Mouse (Mus musculus) layer of hippocampus, adult 11-12 months (tissue): ENCODE data around the gene Cbx1.
"Not testable (repeated sequence)": the region's sequence is repeated elsewhere in the genome, so short reads cannot be mapped to it uniquely, and the experiment has no call there.

Source experiments
- DNase-seq: peaks from one replicate; pipeline ENCODE4 v3.0.0; 2022; ENCODE audit warnings: low spot score

Cbx1 gene

GRCm38 (mm10) chr11:96775665-96776064 is 13.3 kb upstream of the Cbx1 start:
- no peak for DNase-seq

GRCm38 (mm10) chr11:96776068-96776467 is 12.9 kb upstream of the Cbx1 start:
- DNase-seq: no peak

- peak; percentile 99 for DNase-seq
Measured at GRCm38 (mm10) chr11:96776968-96777962, 11.7 kb upstream of the Cbx1 start, which contains the start of gene Snx11. Gene Snx11, minus strand, starts transcription at chr11:96777559.

GRCm38 (mm10) chr11:96778061-96778627 is 10.8 kb upstream of the Cbx1 start:
- not testable (repeated sequence) for DNase-seq

GRCm38 (mm10) chr11:96780306-96780705 is 8.6 kb upstream of the Cbx1 start:
- no peak for DNase-seq

- no peak for DNase-seq
Measured at GRCm38 (mm10) chr11:96781425-96781824, 7.5 kb upstream of the Cbx1 start.

GRCm38 (mm10) chr11:96784847-96785246 is 4.1 kb upstream of the Cbx1 start:
- DNase-seq: peak; percentile 72

- no peak for DNase-seq
Measured at GRCm38 (mm10) chr11:96786731-96787450, 2.0 kb upstream of the Cbx1 start.

- no peak for DNase-seq
Measured at GRCm38 (mm10) chr11:96789990-96790389, 1.1 kb downstream of the Cbx1 start.

- DNase-seq: no peak
Measured at GRCm38 (mm10) chr11:96790681-96791080, 1.8 kb downstream of the Cbx1 start.

GRCm38 (mm10) chr11:96795491-96795890 is 6.6 kb downstream of the Cbx1 start:
- DNase-seq: no peak

GRCm38 (mm10) chr11:96796081-96796480 is 7.2 kb downstream of the Cbx1 start:
- DNase-seq: no peak

GRCm38 (mm10) chr11:96796586-96796985 is 7.7 kb downstream of the Cbx1 start:
- no peak for DNase-seq

- no peak for DNase-seq
Measured at GRCm38 (mm10) chr11:96799511-96799910, 10.6 kb downstream of the Cbx1 start.

- no peak for DNase-seq
Measured at GRCm38 (mm10) chr11:96805606-96806005, 16.7 kb downstream of the Cbx1 start.

GRCm38 (mm10) chr11:96808066-96808465 is 19.1 kb downstream of the Cbx1 start:
- no peak for DNase-seq

GRCm38 (mm10) chr11:96809562-96810235 is 20.8 kb downstream of the Cbx1 start:
- no peak for DNase-seq

- DNase-seq: not testable (repeated sequence)
Measured at GRCm38 (mm10) chr11:96811188-96811587, 22.3 kb downstream of the Cbx1 start.

- DNase-seq: no peak
Measured at GRCm38 (mm10) chr11:96813455-96813854, 24.5 kb downstream of the Cbx1 start.

GRCm38 (mm10) chr11:96813920-96814319 is 25.0 kb downstream of the Cbx1 start:
- no peak for DNase-seq

GRCm38 (mm10) chr11:96814443-96814842 is 25.5 kb downstream of the Cbx1 start:
- DNase-seq: no peak

GRCm38 (mm10) chr11:96815895-96816294 is 27.0 kb downstream of the Cbx1 start:
- DNase-seq: no peak
